Mouse (Mus musculus): Measurements from ENCODE around the gene Cmtm3.
A peak's percentile ranks its signal among the peaks of the same experiment; 100 is the strongest.

Gene Cmtm3

GRCm38 (mm10) chr8:104342426-104342825 is 3.2 kb downstream of the Cmtm3 start:
- no peak for DNase-seq (ENCODE audit: extremely low spot score)

- peak; percentile 84 for DNase-seq (ENCODE audit: extremely low spot score)
Measured at GRCm38 (mm10) chr8:104343957-104344356, 4.7 kb downstream of the Cmtm3 start.

GRCm38 (mm10) chr8:104344622-104345021 is 5.4 kb downstream of the Cmtm3 start:
- no peak for DNase-seq (ENCODE audit: extremely low spot score)

GRCm38 (mm10) chr8:104346706-104347105 is 7.5 kb downstream of the Cmtm3 start:
- no peak for DNase-seq (ENCODE audit: extremely low spot score)

- DNase-seq (ENCODE audit: extremely low spot score), result no peak
Measured at GRCm38 (mm10) chr8:104348971-104349370, 9.8 kb downstream of the Cmtm3 start.

- no peak for DNase-seq (ENCODE audit: extremely low spot score)
Measured at GRCm38 (mm10) chr8:104350047-104350446, 10.8 kb downstream of the Cmtm3 start.

GRCm38 (mm10) chr8:104353186-104353585 is 14.0 kb downstream of the Cmtm3 start:
- DNase-seq (ENCODE audit: extremely low spot score), result no peak

GRCm38 (mm10) chr8:104354504-104354903 is 15.3 kb downstream of the Cmtm3 start:
- DNase-seq (ENCODE audit: extremely low spot score), result no peak

- no peak for DNase-seq (ENCODE audit: extremely low spot score)
Measured at GRCm38 (mm10) chr8:104358637-104359036, 19.4 kb downstream of the Cmtm3 start.

- no peak for DNase-seq (ENCODE audit: extremely low spot score)
Measured at GRCm38 (mm10) chr8:104359778-104360456, 20.7 kb downstream of the Cmtm3 start.

- DNase-seq (ENCODE audit: extremely low spot score), result no peak
Measured at GRCm38 (mm10) chr8:104365695-104366094, 26.5 kb downstream of the Cmtm3 start.

- DNase-seq (ENCODE audit: extremely low spot score), result no peak
Measured at GRCm38 (mm10) chr8:104367398-104367797, 28.2 kb downstream of the Cmtm3 start.

GRCm38 (mm10) chr8:104369591-104369990 is 30.4 kb downstream of the Cmtm3 start:
- no peak for DNase-seq (ENCODE audit: extremely low spot score)

- DNase-seq (ENCODE audit: extremely low spot score), result no peak
Measured at GRCm38 (mm10) chr8:104370071-104370470, 30.9 kb downstream of the Cmtm3 start.

- DNase-seq (ENCODE audit: extremely low spot score), result no peak
Measured at GRCm38 (mm10) chr8:104371121-104371520, 31.9 kb downstream of the Cmtm3 start.

- DNase-seq (ENCODE audit: extremely low spot score), result no peak
Measured at GRCm38 (mm10) chr8:104373779-104374178, 34.6 kb downstream of the Cmtm3 start.

- no peak for DNase-seq (ENCODE audit: extremely low spot score)
Measured at GRCm38 (mm10) chr8:104374269-104374668, 35.1 kb downstream of the Cmtm3 start.

- no peak for DNase-seq (ENCODE audit: extremely low spot score)
Measured at GRCm38 (mm10) chr8:104374864-104375846, 35.9 kb downstream of the Cmtm3 start.

- DNase-seq (ENCODE audit: extremely low spot score), result no peak
Measured at GRCm38 (mm10) chr8:104375959-104376358, 36.7 kb downstream of the Cmtm3 start.

- no peak for DNase-seq (ENCODE audit: extremely low spot score)
Measured at GRCm38 (mm10) chr8:104376669-104377068, 37.5 kb downstream of the Cmtm3 start.

GRCm38 (mm10) chr8:104379301-104379836 is 40.2 kb downstream of the Cmtm3 start:
- peak; percentile 40 for DNase-seq (ENCODE audit: extremely low spot score)

GRCm38 (mm10) chr8:104380269-104380668 is 41.1 kb downstream of the Cmtm3 start:
- no peak for DNase-seq (ENCODE audit: extremely low spot score)
